Mouse (Mus musculus) cerebellum, adult 9-11 months (tissue): ENCODE measurements at regions not wholly inside any gene's neighbourhood (a gene's known extent, or its start where the extent isn't known, plus 50 kb on each side); places are given as distances from the start of the nearest gene placed in this dataset.
"Not testable (repeated sequence)": the region's sequence is repeated elsewhere in the genome, so short reads cannot be mapped to it uniquely, and the experiment has no call there.

ENCODE experiments used
- DNase-seq: peaks from one replicate; pipeline ENCODE4 v3.0.0; 2022

- DNase-seq, result not testable (repeated sequence)
Measured at GRCm38 (mm10) chrX:103129347-103129746, 57.1 kb downstream of the Nap1l2 start.

DNA sequence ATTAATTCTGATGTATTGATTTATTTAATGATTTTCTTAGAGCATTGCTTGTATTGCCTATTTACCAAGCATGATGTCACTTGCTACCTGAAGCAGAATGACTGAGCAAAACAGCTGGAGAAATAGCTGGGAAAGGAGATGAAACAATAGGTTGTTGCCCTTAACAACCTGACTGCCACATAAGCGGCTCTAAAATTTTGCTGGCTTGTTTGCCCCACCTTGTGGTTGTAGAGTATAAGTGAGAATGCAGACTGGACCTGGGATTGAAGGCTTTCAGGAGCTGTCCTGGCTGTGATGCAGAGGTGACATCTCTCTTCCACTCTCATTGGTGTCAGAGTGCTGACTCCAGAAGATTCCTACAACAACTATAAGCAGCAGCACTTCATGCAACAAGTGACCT is 77.3 kb downstream of the Nap1l2 start:
- DNase-seq, result peak; percentile 14

- DNase-seq, result not testable (repeated sequence)
Measured at GRCm38 (mm10) chrX:103067730-103068621, 118.5 kb downstream of the Nap1l2 start.

DNA sequence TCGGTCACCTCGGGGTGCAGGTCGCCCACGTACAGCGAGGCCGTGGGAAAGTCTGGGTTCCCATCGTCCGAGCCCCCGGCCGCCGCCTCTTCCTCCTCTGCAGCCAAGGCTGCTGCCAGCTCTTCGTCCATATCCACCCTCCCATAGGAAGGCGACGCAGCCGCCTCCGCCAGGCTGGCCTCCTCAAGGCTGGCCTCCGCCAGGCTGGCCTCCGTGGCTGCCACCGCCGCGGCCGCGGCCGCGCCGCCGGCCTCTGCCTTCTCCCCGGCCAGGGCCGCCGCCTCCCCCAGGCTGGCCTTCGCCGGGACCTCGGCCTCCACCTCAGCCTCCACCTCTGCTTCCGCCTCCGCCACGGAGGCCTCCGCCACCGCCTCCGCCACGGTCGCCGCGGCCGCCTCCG is 119.3 kb downstream of the Nap1l2 start:
- DNase-seq, result not testable (repeated sequence)

GRCm38 (mm10) chrX:103026256-103027028 is 98.3 kb downstream of the 1700018G05Rik start:
- DNase-seq, result no peak

- DNase-seq, result peak; percentile 5
Measured at GRCm38 (mm10) chrX:103025495-103025894, 97.3 kb downstream of the 1700018G05Rik start.

DNA sequence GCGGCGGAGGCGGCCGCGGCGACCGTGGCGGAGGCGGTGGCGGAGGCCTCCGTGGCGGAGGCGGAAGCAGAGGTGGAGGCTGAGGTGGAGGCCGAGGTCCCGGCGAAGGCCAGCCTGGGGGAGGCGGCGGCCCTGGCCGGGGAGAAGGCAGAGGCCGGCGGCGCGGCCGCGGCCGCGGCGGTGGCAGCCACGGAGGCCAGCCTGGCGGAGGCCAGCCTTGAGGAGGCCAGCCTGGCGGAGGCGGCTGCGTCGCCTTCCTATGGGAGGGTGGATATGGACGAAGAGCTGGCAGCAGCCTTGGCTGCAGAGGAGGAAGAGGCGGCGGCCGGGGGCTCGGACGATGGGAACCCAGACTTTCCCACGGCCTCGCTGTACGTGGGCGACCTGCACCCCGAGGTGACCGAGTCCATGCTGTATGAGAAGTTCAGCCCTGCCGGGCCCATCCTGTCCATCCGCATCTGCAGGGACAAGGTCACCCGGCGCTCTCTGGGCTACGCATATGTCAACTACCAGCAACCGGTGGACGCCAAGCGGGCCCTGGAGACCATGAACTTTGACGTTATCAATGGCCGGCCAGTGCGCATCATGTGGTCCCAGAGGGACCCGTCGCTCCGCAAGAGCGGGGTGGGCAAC is 85.4 kb downstream of the 1700018G05Rik start:
- DNase-seq, result not testable (repeated sequence)

GRCm38 (mm10) chrX:103012298-103013243 is 84.4 kb downstream of the 1700018G05Rik start:
- not testable (repeated sequence) for DNase-seq

- DNase-seq, result not testable (repeated sequence)
Measured at GRCm38 (mm10) chrX:102993956-102994355, 65.8 kb downstream of the 1700018G05Rik start.
